8 mouse cellular contexts compared by ENCODE assay signal in genomic region chr5:124883877-124884276, GRCm38 (mm10). TPM values are rescaled to one million over a fixed set of nuclear protein-coding genes. Genes with fewer than 3 reads are reported as not detected.
DNase-seq lines count a peak whose midpoint lies in the region; TF ChIP-seq lines count a peak whose summit lies in the region.
"Had no signal": no experiment of that assay in that cellular context is flagged by ENCODE, and none has a peak within 500 bp of the region (broad histone marks: within the 10 kb centered on the region; RNA-seq: fewer than 3 reads in every experiment).

No protein-coding gene starts in this region.

- intact Hi-C loops in left cerebral cortex, postnatal 36 days (cut with DNase I): no loop called here

- H3K27me3 ChIP-seq in cerebellum, adult 2 months (ENCODE audit: control insufficient read depth, insufficient read depth, low read length): no peaks in the 10 kb centered on the region
- H3K27me3 ChIP-seq: liver, embryonic 13.5 days had no signal

- H3K4me3 ChIP-seq in cerebellum, adult 2 months (replicated peaks; ENCODE audit: insufficient read depth, low read depth, low read length): no peak overlapping the region
- H3K4me3 ChIP-seq: liver, embryonic 13.5 days had no signal

- H3K4me1 ChIP-seq in cerebellum, adult 2 months (ENCODE audit: control insufficient read depth, insufficient read depth, low read length): peaks cover 39% of the 10 kb centered on the region

- no peak for TF ChIP-seq CTCF in cerebellum, adult 2 months (IDR thresholded peaks at IDR 0.05; ENCODE audit: borderline replicate concordance, insufficient read depth, low read depth, low read length)

- TF ChIP-seq POLR2A in cerebellum, adult 2 months (IDR thresholded peaks at IDR 0.05; ENCODE audit: borderline replicate concordance, insufficient read depth, low read length): no peak

- peak; percentile 67 for DNase-seq in cerebellum, adult 11 months
- peak; percentile 78 to 86 for DNase-seq in cerebellum, adult 2 months
- peak; percentile 57 to 80 for DNase-seq in frontal cortex, postnatal 36 days (ENCODE audit: low spot score in 2 of 2)
- DNase-seq in left cerebral cortex, postnatal 36 days (ENCODE audit: low spot score in 2 of 2): peak; percentile 60 to 73
- DNase-seq in lung, postnatal 14 days: no peak
- no peak for DNase-seq in urinary bladder, postnatal 36 days (ENCODE audit: low spot score in 2 of 2)
- DNase-seq in T-cell, adult 2 months (ENCODE audit: low spot score): no peak
- DNase-seq: liver, embryonic 13.5 days had no signal

- no peak overlapping the region for H3K27ac ChIP-seq in cerebellum, adult 2 months (ENCODE audit: insufficient read depth, low read length)
- H3K27ac ChIP-seq: liver, embryonic 13.5 days had no signal

- WGBS in cerebellum, adult 2 months: 6% methylated on average over 6 of the region's 6 CpGs

RNA-seq across cellular contexts. Expression of gene Zfp664, which starts 21.4 kb away (rescaled TPM):
- 67.2 and 72.9 TPM in 2 replicates for polyA plus RNA-seq in cerebellum, adult 2 months (2012; rRNA removed)
- 10 to 100 TPM; 66.0 to 71.9 TPM for total RNA-seq in left cerebral cortex, postnatal 36 days (2021)

RNA-seq across cellular contexts. Expression of gene Ccdc92, which starts 21.7 kb away (rescaled TPM):
- 183 and 200 TPM in 2 replicates for polyA plus RNA-seq in cerebellum, adult 2 months (2012; rRNA removed)
- 10 to 100 TPM; 78.5 to 84.5 TPM for total RNA-seq in left cerebral cortex, postnatal 36 days (2021)

Comparison
In these comparisons a context has a peak if more than half of its experiments do, and no peak if none do; other contexts are left out.
1. DNase-seq: peak in cerebellum, adult 11 months (single experiment), cerebellum, adult 2 months (2 of 2), frontal cortex, postnatal 36 days (2 of 2) and left cerebral cortex, postnatal 36 days (2 of 2); none in lung, postnatal 14 days (single experiment), urinary bladder, postnatal 36 days (0 of 2) and T-cell, adult 2 months (single experiment).